Mouse (Mus musculus) lung, postnatal 0 days (tissue): ENCODE measurements at regions not wholly inside any gene's neighbourhood (a gene's known extent, or its start where the extent isn't known, plus 50 kb on each side); places are given as distances from the start of the nearest gene placed in this dataset.

Experiments used
- ATAC-seq: fragments of 200-750 bp; cut with Nextera tagmentation; 2 replicates; pipeline ENCODE4 v1.8.0; 2017; ENCODE audit warnings: moderate library complexity
- DNase-seq: peaks from one replicate; pipeline ENCODE4 v3.0.0-alpha.2; 2016; ENCODE audit warnings: low spot score
- H3K27ac ChIP-seq: fragments of 300-500 bp; sonication (generic); 2 replicates; pipeline ENCODE4 v1.5.1; 2014; ENCODE audit warnings: antibody characterized with exemption, mild to moderate bottlenecking, low read length, mixed read lengths
- H3K27me3 ChIP-seq: fragments of 300-500 bp; sonication (generic); replicated peaks from 2 replicates; pipeline ENCODE4 v1.6.1; 2014; ENCODE audit warnings: low read length, mixed read lengths; ENCODE audit not compliant: insufficient read depth
- H3K36me3 ChIP-seq: fragments of 300-500 bp; sonication (generic); 2 replicates; pipeline ENCODE4 v1.6.1; 2014; ENCODE audit warnings: low read length, mixed read lengths; ENCODE audit not compliant: insufficient read depth
- H3K4me1 ChIP-seq: fragments of 300-500 bp; sonication (generic); 2 replicates; pipeline ENCODE4 v1.6.1; 2014; ENCODE audit warnings: antibody characterized with exemption, low read depth, low read length, mixed read lengths; ENCODE audit not compliant: insufficient read depth
- H3K4me2 ChIP-seq: fragments of 300-500 bp; sonication (generic); replicated peaks from 2 replicates; pipeline ENCODE4 v1.6.1; 2014; ENCODE audit warnings: low read depth, mild to moderate bottlenecking, low read length, moderate library complexity, mixed read lengths
- H3K4me3 ChIP-seq: fragments of 300-500 bp; sonication (generic); 2 replicates; pipeline ENCODE4 v1.5.1; 2014; ENCODE audit warnings: low read depth, low read length
- H3K9ac ChIP-seq: fragments of 300-500 bp; sonication (generic); replicated peaks from 2 replicates; pipeline ENCODE4 v1.6.1; 2014; ENCODE audit warnings: low read depth, mild to moderate bottlenecking
- H3K9me3 ChIP-seq: fragments of 300-500 bp; sonication (generic); 2 replicates; pipeline ENCODE4 v1.6.1; 2016; ENCODE audit warnings: low read length, mixed read lengths
- CTCF ChIP-seq: IDR thresholded peaks from 2 replicates; pipeline ENCODE4 v1.5.1; 2016; ENCODE audit warnings: antibody characterized with exemption, mild to moderate bottlenecking
- EP300 ChIP-seq: IDR thresholded peaks from 2 replicates; pipeline ENCODE4 v1.6.1; 2016; ENCODE audit warnings: antibody characterized with exemption, mild to moderate bottlenecking, control low read depth
- WGBS: fragments of 180-500 bp; shearing (Covaris S2); extraction: QIAGEN DNeasy Blood & Tissue Kit; methylation state at CpG from one replicate; pipeline ENCODE4 v1.1.7; 2014; 5-methylcytosine and 5-hydroxymethylcytosine counted together

DNA sequence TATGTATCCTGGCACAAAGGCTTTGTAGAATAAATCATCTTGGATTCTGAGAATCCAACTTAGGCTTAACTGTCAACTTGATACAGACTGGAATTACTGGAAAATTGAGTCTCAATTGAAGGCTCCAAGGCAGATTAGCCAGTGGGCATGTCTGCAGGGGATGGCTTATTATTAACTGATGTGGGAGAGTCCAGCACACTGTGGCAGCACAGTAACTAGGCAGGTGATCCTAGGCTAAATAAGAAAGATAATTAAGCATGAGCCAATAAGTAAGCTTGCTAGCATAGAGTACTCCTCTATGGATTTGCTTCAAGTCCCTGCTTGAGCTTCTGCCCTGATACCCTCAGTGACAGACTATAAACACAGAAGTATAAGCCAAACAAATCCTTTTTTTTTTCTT, 279.7 kb upstream of the Sstr1 start:
- Histone ChIP-seq H3K4me3 (no peak overlapping the region), H3K9me3 (no peaks in the 10 kb centered on the region), H3K9ac (no peak overlapping the region), H3K27me3 (no peaks in the 10 kb centered on the region), H3K36me3 (no peaks in the 10 kb centered on the region), H3K4me1 (no peaks in the 10 kb centered on the region), H3K27ac (no peak overlapping the region), H3K4me2 (no peak overlapping the region)
- TF ChIP-seq EP300, result no peak
- no peak for TF ChIP-seq CTCF
- ATAC-seq (no peak), DNase-seq (no peak)

DNA sequence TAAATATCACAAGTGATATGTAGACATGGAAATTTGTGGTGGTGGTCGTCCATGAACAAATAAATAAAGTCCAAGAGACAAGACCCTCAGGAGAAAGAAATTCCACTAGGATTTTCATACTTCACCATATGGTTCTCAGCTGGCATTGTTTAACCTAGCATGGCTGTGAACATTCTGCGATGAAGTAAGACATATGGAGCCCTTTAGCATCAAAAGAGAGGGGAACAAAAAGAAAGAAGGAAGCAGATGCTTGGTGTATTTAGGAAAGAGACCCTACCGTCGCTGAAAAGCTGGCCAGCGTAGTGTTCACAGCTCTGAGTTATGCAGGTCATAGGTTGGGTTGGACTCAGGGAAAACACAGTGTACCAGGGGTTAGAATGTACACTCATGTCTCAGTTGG, 261.7 kb upstream of the Sstr1 start:
- Histone ChIP-seq H3K4me3 (no peak overlapping the region), H3K27ac (no peak overlapping the region), H3K27me3 (no peaks in the 10 kb centered on the region), H3K4me2 (no peak overlapping the region), H3K4me1 (no peaks in the 10 kb centered on the region), H3K9ac (no peak overlapping the region), H3K9me3 (no peaks in the 10 kb centered on the region), H3K36me3 (no peaks in the 10 kb centered on the region)
- no peak for TF ChIP-seq CTCF
- no peak for TF ChIP-seq EP300
- WGBS, result 65% methylated on average over 5 of the region's 5 CpGs
- DNase-seq (no peak), ATAC-seq (no peak)

DNA sequence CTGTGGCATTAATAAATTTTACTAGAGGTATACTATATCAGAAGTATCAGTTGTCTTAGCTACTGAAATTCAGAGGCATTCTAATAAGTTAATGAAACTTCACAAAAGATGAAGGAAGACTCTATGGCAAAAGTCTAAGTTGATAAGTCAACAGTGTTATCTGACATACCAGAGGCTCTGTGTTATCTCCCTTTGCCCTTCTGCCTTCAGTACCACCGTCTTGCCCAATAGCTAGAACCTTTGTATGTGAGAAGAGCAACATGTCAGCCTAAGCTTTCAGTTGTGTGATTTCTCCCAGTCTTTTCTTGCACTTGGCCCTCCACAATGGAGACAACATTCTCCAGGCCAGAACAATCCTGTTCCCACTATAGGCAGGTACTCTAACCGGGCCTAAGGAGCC, 253.0 kb upstream of the Sstr1 start:
- Histone ChIP-seq H3K4me3 (no peak overlapping the region), H3K27me3 (no peaks in the 10 kb centered on the region), H3K4me1 (no peaks in the 10 kb centered on the region), H3K27ac (no peak overlapping the region), H3K4me2 (no peak overlapping the region), H3K9ac (no peak overlapping the region), H3K9me3 (no peaks in the 10 kb centered on the region), H3K36me3 (no peaks in the 10 kb centered on the region)
- TF ChIP-seq EP300, result no peak
- TF ChIP-seq CTCF, result no peak
- WGBS, result 74% methylated on average over 2 of the region's 2 CpGs
- ATAC-seq (no peak), DNase-seq (no peak)

DNA sequence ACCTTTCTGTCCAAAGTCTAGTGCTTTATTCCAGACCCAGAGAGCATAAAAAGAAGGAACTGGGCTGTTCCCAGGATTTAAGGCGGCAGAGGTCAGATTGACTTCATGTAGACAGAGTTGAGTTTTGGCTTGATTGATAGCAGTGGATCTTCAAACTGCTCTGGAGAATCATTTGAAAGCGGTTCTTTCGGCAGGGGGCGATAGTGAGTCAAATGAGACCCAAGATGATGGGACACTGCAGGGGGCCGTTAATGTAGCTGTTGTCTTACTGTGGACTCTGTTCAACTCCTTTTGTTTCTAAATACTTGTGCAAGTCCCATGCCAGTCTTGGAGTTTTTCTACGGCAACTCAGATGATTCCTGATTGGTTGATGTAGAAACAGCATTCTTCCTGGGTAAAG, 251.4 kb upstream of the Sstr1 start:
- H3K4me2 ChIP-seq, result no peak overlapping the region
- no peaks in the 10 kb centered on the region for H3K9me3 ChIP-seq
- TF ChIP-seq CTCF (no peak), EP300 (no peak)
- H3K9ac ChIP-seq, result no peak overlapping the region
- H3K27ac ChIP-seq, result no peak overlapping the region
- DNase-seq, result no peak
- WGBS, result 75% methylated on average over 6 of the region's 6 CpGs
- ATAC-seq, result no peak
- H3K4me3 ChIP-seq, result no peak overlapping the region
- H3K36me3 ChIP-seq, result no peaks in the 10 kb centered on the region
- no peaks in the 10 kb centered on the region for H3K4me1 ChIP-seq
- H3K27me3 ChIP-seq, result no peaks in the 10 kb centered on the region

DNA sequence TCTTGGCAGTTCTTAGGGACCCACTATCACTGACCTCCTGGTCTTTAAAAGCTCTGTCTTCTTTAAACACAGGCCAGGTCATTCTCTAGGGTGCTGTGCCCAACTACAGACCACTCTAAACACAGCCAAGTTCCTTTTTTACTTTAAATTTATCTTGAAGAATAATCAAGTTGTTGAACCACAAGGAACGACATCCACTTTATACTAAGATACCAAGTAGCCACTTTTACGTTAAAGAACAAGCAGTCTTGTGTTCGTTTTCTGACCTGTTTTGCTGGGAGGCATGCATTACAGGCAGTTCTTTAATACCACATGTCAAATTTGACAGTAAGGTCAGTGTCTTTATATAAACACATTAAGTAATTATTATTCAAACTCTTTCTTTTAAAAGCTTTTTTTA, 242.4 kb upstream of the Sstr1 start:
- no peak overlapping the region for H3K27ac ChIP-seq
- H3K4me2 ChIP-seq, result no peak overlapping the region
- H3K4me1 ChIP-seq, result no peaks in the 10 kb centered on the region
- WGBS, result 42% methylated on average over 3 of the region's 3 CpGs
- no peak for TF ChIP-seq CTCF
- TF ChIP-seq EP300, result no peak
- H3K36me3 ChIP-seq, result no peaks in the 10 kb centered on the region
- H3K9ac ChIP-seq, result no peak overlapping the region
- DNase-seq (no peak), ATAC-seq (no peak)
- no peaks in the 10 kb centered on the region for H3K9me3 ChIP-seq
- H3K4me3 ChIP-seq, result no peak overlapping the region
- H3K27me3 ChIP-seq, result no peaks in the 10 kb centered on the region

DNA sequence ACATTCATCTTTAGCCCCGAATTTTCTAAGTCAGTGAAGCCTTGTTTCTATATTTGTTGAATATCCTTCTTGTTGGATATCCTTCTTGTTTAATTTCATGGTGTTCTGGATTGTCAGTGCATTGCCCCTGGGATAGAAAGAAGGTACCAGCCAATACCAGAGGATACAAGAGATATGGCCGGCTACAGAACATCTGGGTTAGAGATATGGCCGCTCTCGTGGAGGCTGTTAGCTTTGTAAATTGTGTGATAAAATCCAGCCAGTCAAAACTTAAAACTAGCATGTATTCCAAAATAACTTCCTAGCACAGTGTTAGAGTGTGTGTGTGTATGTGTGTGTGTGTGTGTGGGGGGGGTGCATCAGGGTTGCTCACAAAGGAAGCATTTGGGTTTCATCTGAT, 241.4 kb upstream of the Sstr1 start:
- Histone ChIP-seq H3K9ac (no peak overlapping the region), H3K4me2 (no peak overlapping the region), H3K9me3 (no peaks in the 10 kb centered on the region), H3K27ac (no peak overlapping the region), H3K4me1 (no peaks in the 10 kb centered on the region), H3K4me3 (no peak overlapping the region), H3K36me3 (no peaks in the 10 kb centered on the region), H3K27me3 (no peaks in the 10 kb centered on the region)
- ATAC-seq (no peak), DNase-seq (no peak)
- 72% methylated on average over 4 of the region's 4 CpGs for WGBS
- no peak for TF ChIP-seq EP300
- TF ChIP-seq CTCF, result no peak

DNA sequence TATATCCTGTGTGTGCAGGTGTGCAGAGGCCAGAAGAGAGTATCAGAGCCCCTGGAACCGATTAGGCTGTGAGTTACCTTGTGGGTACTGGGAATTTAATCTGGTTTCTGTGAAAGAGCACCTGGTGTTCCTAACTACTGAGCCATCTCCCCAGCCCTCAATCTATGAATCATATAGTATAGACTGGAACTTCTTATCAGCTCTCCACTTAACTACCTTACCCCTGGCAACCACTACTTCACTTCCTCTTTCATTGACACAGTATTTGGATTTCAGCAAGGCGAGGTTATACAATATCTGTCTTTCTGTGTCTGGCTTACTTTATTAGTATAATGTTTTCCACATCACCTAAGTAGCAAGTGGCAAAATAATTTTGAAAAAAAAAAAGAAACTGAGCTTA, 239.1 kb upstream of the Sstr1 start:
- 55% methylated on average over 2 of the region's 2 CpGs for WGBS

More for the DNA sequence above, 239.1 kb upstream of the Sstr1 start:
- H3K4me2 ChIP-seq, result no peak overlapping the region
- no peaks in the 10 kb centered on the region for H3K36me3 ChIP-seq
- H3K27ac ChIP-seq, result no peak overlapping the region
- TF ChIP-seq EP300, result no peak
- TF ChIP-seq CTCF, result no peak
- no peak overlapping the region for H3K4me3 ChIP-seq
- H3K9ac ChIP-seq, result no peak overlapping the region
- ATAC-seq, result no peak
- no peaks in the 10 kb centered on the region for H3K4me1 ChIP-seq
- DNase-seq, result no peak
- H3K9me3 ChIP-seq, result no peaks in the 10 kb centered on the region
- H3K27me3 ChIP-seq, result no peaks in the 10 kb centered on the region
